Mouse (Mus musculus) intestine, postnatal 0 days (tissue): ENCODE results near the gene Gbx1. TPM values are rescaled to one million over a fixed set of nuclear protein-coding genes. Genes with fewer than 3 reads are reported as not detected.

ENCODE experiments used
- ATAC-seq: fragments of 200-750 bp; cut with Nextera tagmentation; 2 replicates; pipeline ENCODE4 v1.8.0; 2017; ENCODE audit warnings: mild to moderate bottlenecking, moderate TSS enrichment, moderate library complexity
- H3K27ac ChIP-seq: fragments of 300-500 bp; sonication (generic); 2 replicates; pipeline ENCODE4 v1.5.1; 2014; ENCODE audit warnings: mild to moderate bottlenecking, low read depth, low read length, moderate library complexity
- H3K27me3 ChIP-seq: fragments of 300-500 bp; sonication (generic); replicated peaks from 2 replicates; pipeline ENCODE4 v1.6.1; 2014; ENCODE audit warnings: low read length, mixed read lengths; ENCODE audit not compliant: control insufficient read depth, insufficient read depth
- H3K36me3 ChIP-seq: fragments of 300-500 bp; sonication (generic); 2 replicates; pipeline ENCODE4 v1.6.1; 2014; ENCODE audit warnings: mild to moderate bottlenecking, moderate library complexity; ENCODE audit not compliant: control insufficient read depth, insufficient read depth
- H3K4me1 ChIP-seq: fragments of 300-500 bp; sonication (generic); replicated peaks from 2 replicates; pipeline ENCODE4 v1.6.1; 2014; ENCODE audit warnings: antibody characterized with exemption, low read length, mixed read lengths; ENCODE audit not compliant: control insufficient read depth, insufficient read depth
- H3K4me2 ChIP-seq: fragments of 300-500 bp; sonication (generic); replicated peaks from 2 replicates; pipeline ENCODE4 v1.6.1; 2014; ENCODE audit warnings: low read depth, mild to moderate bottlenecking, moderate library complexity
- H3K4me3 ChIP-seq: fragments of 300-500 bp; sonication (generic); 2 replicates; pipeline ENCODE4 v1.5.1; 2014; ENCODE audit warnings: low read depth, low read length
- H3K9ac ChIP-seq: fragments of 300-500 bp; sonication (generic); 2 replicates; pipeline ENCODE4 v1.6.1; 2014; ENCODE audit warnings: mild to moderate bottlenecking, low read depth, low read length
- H3K9me3 ChIP-seq: fragments of 300-500 bp; sonication (generic); 2 replicates; pipeline ENCODE4 v1.6.1; 2016; ENCODE audit warnings: mixed run types; ENCODE audit not compliant: control insufficient read depth
- CTCF ChIP-seq: sonication (generic); IDR thresholded peaks from 2 replicates; pipeline ENCODE4 v1.5.1; 2016; ENCODE audit warnings: low read depth, mild to moderate bottlenecking, control low read depth, antibody characterized with exemption, moderate library complexity
- WGBS: fragments of 180-500 bp; shearing (Covaris S2); extraction: QIAGEN DNeasy Blood & Tissue Kit; methylation state at CpG from one replicate; pipeline ENCODE4 v1.1.7; 2014; 5-methylcytosine and 5-hydroxymethylcytosine counted together
- polyA plus RNA-seq: library from polyadenylated mRNA; unstranded; fragments of >200 nt; fragmentation: Nextera tagmentation; extraction: Ambion mirVana; gene quantifications from 2 replicates; pipeline ENCODE4 v1.2.1, GENCODE M21; 2015

Gene Gbx1
- polyA plus RNA-seq, 1 experiment from 2014 or later: not detected

- H3K36me3 ChIP-seq: peaks cover 23% of the 10 kb centered on the region
- no peaks in the 10 kb centered on the region for H3K9me3 ChIP-seq
- H3K27me3 ChIP-seq: no peaks in the 10 kb centered on the region; the same call in 1 of the 2 replicates
- no peak for ATAC-seq
- H3K27ac ChIP-seq: no peak overlapping the region
- WGBS: 8% methylated on average over 66 of the region's 67 CpGs
- peak overlapping the region; percentile 85 for H3K4me2 ChIP-seq
- TF ChIP-seq CTCF: peak; percentile 57
- peaks cover 12% of the 10 kb centered on the region for H3K4me1 ChIP-seq
- H3K9ac ChIP-seq: peak overlapping the region; percentile 38
- peak overlapping the region; percentile 43 for H3K4me3 ChIP-seq
These were observed 52.2 kb downstream of the Gbx1 start for GRCm38 (mm10) chr5:24474723-24475261.

GRCm38 (mm10) chr5:24474025-24474722 lies 52.8 kb downstream of the Gbx1 start:
- H3K27ac ChIP-seq: no peak overlapping the region
- WGBS: 13% methylated on average over 75 of the region's 77 CpGs
- no peaks in the 10 kb centered on the region; the same call in 1 of the 2 replicates for H3K27me3 ChIP-seq
- peaks cover 12% of the 10 kb centered on the region for H3K4me1 ChIP-seq
- 0 out of 2 replicates have a peak, but pooled peaks have one; percentile 18 for TF ChIP-seq CTCF
- no peaks in the 10 kb centered on the region for H3K9me3 ChIP-seq
- H3K9ac ChIP-seq: peak overlapping the region; percentile 38
- ATAC-seq: peak; percentile 30; the same call in 1 of the 2 replicates
- peaks cover 17% of the 10 kb centered on the region for H3K36me3 ChIP-seq
- H3K4me2 ChIP-seq: peak overlapping the region; percentile 85
- peak overlapping the region; percentile 43 for H3K4me3 ChIP-seq

- WGBS: 41% methylated on average over 7 of the region's 7 CpGs
- no peaks in the 10 kb centered on the region; the same call in 1 of the 2 replicates for H3K27me3 ChIP-seq
- no peak for ATAC-seq
- peaks cover 7% of the 10 kb centered on the region for H3K36me3 ChIP-seq
- no peaks in the 10 kb centered on the region for H3K9me3 ChIP-seq
- no peak for TF ChIP-seq CTCF
- H3K9ac ChIP-seq: no peak overlapping the region
- H3K4me1 ChIP-seq: peaks cover 12% of the 10 kb centered on the region
- H3K4me3 ChIP-seq: no peak overlapping the region
- H3K27ac ChIP-seq: no peak overlapping the region
- H3K4me2 ChIP-seq: no peak overlapping the region
These were observed 54.0 kb downstream of the Gbx1 start for GRCm38 (mm10) chr5:24472884-24473619.

- Histone ChIP-seq H3K4me3 (no peak overlapping the region), H3K4me2 (no peak overlapping the region), H3K27ac (no peak overlapping the region), H3K4me1 (peaks cover 9% of the 10 kb centered on the region), H3K9me3 (no peaks in the 10 kb centered on the region), H3K36me3 (no peaks in the 10 kb centered on the region), H3K9ac (no peak overlapping the region), H3K27me3 (no peaks in the 10 kb centered on the region; the same call in 1 of the 2 replicates)
- 8% methylated on average over 5 of the region's 5 CpGs for WGBS
- peak; percentile 44; the same call in 1 of the 2 replicates for ATAC-seq
- peak; percentile 98 for TF ChIP-seq CTCF
These were observed 56.4 kb downstream of the Gbx1 start for GRCm38 (mm10) chr5:24470600-24470999.

GRCm38 (mm10) chr5:24466762-24467161 lies 60.2 kb downstream of the Gbx1 start:
- no peak overlapping the region for H3K4me2 ChIP-seq
- peaks cover 4% of the 10 kb centered on the region; the same call in 1 of the 2 replicates for H3K36me3 ChIP-seq
- TF ChIP-seq CTCF: no peak
- H3K27ac ChIP-seq: no peak overlapping the region
- H3K9ac ChIP-seq: no peak overlapping the region
- H3K4me1 ChIP-seq: no peaks in the 10 kb centered on the region
- no peaks in the 10 kb centered on the region for H3K9me3 ChIP-seq
- whole genome bisulfite sequencing: 68% methylated on average over 12 of the region's 12 CpGs
- no peaks in the 10 kb centered on the region for H3K27me3 ChIP-seq
- H3K4me3 ChIP-seq: no peak overlapping the region
- no peak for ATAC-seq

- no peak overlapping the region for H3K4me3 ChIP-seq
- H3K4me1 ChIP-seq: 0 out of 2 replicates have a peak, but pooled peaks cover 5% of the 10 kb centered on the region
- WGBS: 65% methylated on average over 7 of the region's 7 CpGs
- no peaks in the 10 kb centered on the region for H3K9me3 ChIP-seq
- H3K9ac ChIP-seq: no peak overlapping the region
- peaks cover 15% of the 10 kb centered on the region; the same call in 1 of the 2 replicates for H3K36me3 ChIP-seq
- H3K27me3 ChIP-seq: no peaks in the 10 kb centered on the region
- H3K27ac ChIP-seq: 0 out of 2 replicates have a peak overlapping the region, but pooled peaks have one; percentile 23
- no peak for TF ChIP-seq CTCF
- ATAC-seq: no peak
- H3K4me2 ChIP-seq: no peak overlapping the region
These were observed 71.4 kb downstream of the Gbx1 start for GRCm38 (mm10) chr5:24455613-24456012.
